ENCODE assay signal across 8 mouse cellular contexts in genomic region chr2:33486866-33487265, GRCm38 (mm10). TPM values are rescaled to one million over a fixed set of nuclear protein-coding genes. Genes with fewer than 3 reads are reported as not detected.
DNase-seq lines count a peak whose midpoint lies in the region; ATAC-seq and TF ChIP-seq lines count a peak whose summit lies in the region.
"Had no signal": no experiment of that assay in that cellular context is flagged by ENCODE, and none has a peak within 500 bp of the region (broad histone marks: within the 10 kb centered on the region; RNA-seq: fewer than 3 reads in every experiment).

No protein-coding gene starts in this region.

- no peaks in the 10 kb centered on the region for H3K36me3 ChIP-seq in MEL (ENCODE audit: control insufficient read depth in 1 of 2, insufficient read depth in 2 of 2, low read length in 2 of 2)
- H3K36me3 ChIP-seq: lung, embryonic 15.5 days had no signal

- TF ChIP-seq RAD21 in MEL (IDR thresholded peaks at IDR 0.05; ENCODE audit: low read depth, low read length), result peak; percentile 93

- peak; percentile 66 for DNase-seq in MEL (ENCODE audit: low read depth, low spot score)
- peak; percentile 78 for DNase-seq in brain, adult 2 months (ENCODE audit: low read depth, low spot score)
- peak; percentile 67 to 80 for DNase-seq in heart, postnatal 36 days
- DNase-seq in left cerebral cortex, adult 11 months (ENCODE audit: low spot score), result peak; percentile 46
- DNase-seq in mesoderm, embryonic 11.5 days (ENCODE audit: low read depth, low spot score), result peak; percentile 74
- peak; percentile 26 for DNase-seq in skeletal muscle tissue, adult 2 months (ENCODE audit: low read depth, low spot score)

- H3K27me3 ChIP-seq in MEL (ENCODE audit: control insufficient read depth in 1 of 2, insufficient read depth in 2 of 2, low read length in 2 of 2), result peaks cover 2 to 9% of the 10 kb centered on the region in 2 experiments; a peak in 2 of 4 replicates

- intact Hi-C loops in heart, postnatal 36 days (cut with DNase I), result loop anchor here (1.0 to 5.0 kb wide), 4 partner anchors 55 to 248 kb away; no protein-coding TSS in a partner anchor

- H3K9ac ChIP-seq in MEL (ENCODE audit: control insufficient read depth, low read depth, low read length, poor library complexity, severe bottlenecking), result no peak overlapping the region
- H3K9ac ChIP-seq: lung, embryonic 15.5 days had no signal

- no peak for TF ChIP-seq POLR2A in MEL (IDR thresholded peaks at IDR 0.05; ENCODE audit: control insufficient read depth in 1 of 2, insufficient read depth in 1 of 2, low read depth in 1 of 2, low read length in 2 of 2, poor library complexity in 1 of 2)

- H3K9me3 ChIP-seq in MEL (replicated peaks; ENCODE audit: insufficient read depth, low read length), result no peaks in the 10 kb centered on the region
- H3K9me3 ChIP-seq: lung, embryonic 15.5 days had no signal

- TF ChIP-seq CTCF in MEL (IDR thresholded peaks at IDR 0.05 in 2 of 3, conservative IDR thresholded peaks at IDR 0.05 in 1 of 3; ENCODE audit: control insufficient read depth in 1 of 3, insufficient read depth in 1 of 3, low read depth in 2 of 3, low read length in 3 of 3, poor library complexity in 1 of 3, severe bottlenecking in 1 of 3), result peak; percentile 86 to 95 (median 93)

- H3K4me3 ChIP-seq in MEL (ENCODE audit: control insufficient read depth in 1 of 2, insufficient read depth in 1 of 2, low read depth in 2 of 2, low read length in 2 of 2), result no peak overlapping the region
- H3K4me3 ChIP-seq: lung, embryonic 15.5 days had no signal

- TF ChIP-seq EP300 in MEL (IDR thresholded peaks at IDR 0.05; ENCODE audit: low read depth in 1 of 2, low read length in 2 of 2), result no peak

- H3K27ac ChIP-seq in MEL (ENCODE audit: control insufficient read depth, low read depth, low read length), result no peak overlapping the region
- H3K27ac ChIP-seq: lung, embryonic 15.5 days had no signal

- peak; percentile 63 for ATAC-seq in erythroblast, adult 5-6 weeks (replicated peaks; ENCODE audit: low FRiP score, poor library complexity, severe bottlenecking)

- no peaks in the 10 kb centered on the region for H3K79me2 ChIP-seq in MEL (ENCODE audit: control insufficient read depth, insufficient read depth, low read length, poor library complexity)

- H3K4me1 ChIP-seq in MEL (ENCODE audit: control insufficient read depth in 1 of 2, insufficient read depth in 2 of 2, low read length in 2 of 2), result no peaks in the 10 kb centered on the region
- H3K4me1 ChIP-seq: lung, embryonic 15.5 days had no signal

TF ChIP-seq in MEL, 35 proteins besides CTCF, POLR2A, EP300 and RAD21:
- TF ChIP-seq HCFC1 (IDR thresholded peaks at IDR 0.05; ENCODE audit: low read depth, low read length), result no peak
- no peak for TF ChIP-seq CHD2 (IDR thresholded peaks at IDR 0.05; ENCODE audit: low read length)
- peak; percentile 74 for TF ChIP-seq ZC3H11A (IDR thresholded peaks at IDR 0.05; ENCODE audit: low read depth, low read length)
- TF ChIP-seq GATA1 (IDR thresholded peaks at IDR 0.05; ENCODE audit: low read depth, low read length), result no peak
- peak; percentile 80 for TF ChIP-seq SMC3 (IDR thresholded peaks at IDR 0.05; ENCODE audit: low read depth, low read length)

RNA-seq across cellular contexts. Expression of gene Zbtb43, which starts 18.5 kb away (rescaled TPM):
- total RNA-seq in MEL (2012; rRNA removed), result 13.7 and 17.7 TPM in 2 replicates
- 10 to 100 TPM in 1 of 2 experiments, not detected in 1; 15.5 TPM for polyA plus RNA-seq in MEL (2012; ENCODE audit: insufficient read depth in 1 of 2, insufficient read length in 2 of 2, low read depth in 1 of 2, low replicate concordance in 2 of 2, missing spikeins in 1 of 2)
- 3.6 and 4.8 TPM in 2 replicates for total RNA-seq in erythroblast, adult 5-6 weeks (2015; ENCODE audit: low replicate concordance)
- total RNA-seq in erythroblast, adult 5-6 weeks (2017; ENCODE audit: low replicate concordance), result 7.8 and 10.2 TPM in 2 replicates
- total RNA-seq in heart, postnatal 36 days (2021), result 10 to 100 TPM; 17.5 to 20.6 TPM

RNA-seq across cellular contexts. Expression of gene Zbtb34, which starts 55.7 kb away (rescaled TPM):
- total RNA-seq in MEL (2012; rRNA removed), result 9.6 and 9.7 TPM in 2 replicates
- 10 to 100 TPM in 1 of 2 experiments, not detected in 1; 10.1 TPM for polyA plus RNA-seq in MEL (2012; ENCODE audit: insufficient read depth in 1 of 2, insufficient read length in 2 of 2, low read depth in 1 of 2, low replicate concordance in 2 of 2, missing spikeins in 1 of 2)
- 7.1 and 10.6 TPM in 2 replicates for total RNA-seq in erythroblast, adult 5-6 weeks (2015; ENCODE audit: low replicate concordance)
- 2.2 and 2.6 TPM in 2 replicates for total RNA-seq in erythroblast, adult 5-6 weeks (2017; ENCODE audit: low replicate concordance)
- 1 to 10 TPM; 7.4 to 7.7 TPM for total RNA-seq in heart, postnatal 36 days (2021)

Comparison
In these comparisons a context has a peak if more than half of its experiments do, and no peak if none do; other contexts are left out.
1. DNase-seq: peak in every context shown above with its lines; median percentile 78 in brain, adult 2 months; 74 in mesoderm, embryonic 11.5 days; 74 in heart, postnatal 36 days; 66 in MEL; 46 in left cerebral cortex, adult 11 months; 26 in skeletal muscle tissue, adult 2 months.